In genomic region chr1:69606844-69607243, GRCm38 (mm10) we compare ENCODE assay signal across 1 mouse cellular context.
TF ChIP-seq lines count a peak whose summit lies in the region.

No protein-coding gene starts in this region.

TF ChIP-seq in MEL, 35 proteins besides CTCF, POLR2A, EP300 and RAD21 (continued from another document):
- no peak for TF ChIP-seq ZNF384 (IDR thresholded peaks at IDR 0.05; ENCODE audit: low read depth, low read length)
